Mouse (Mus musculus) liver, adult 2 months (tissue): ENCODE data around the gene Mmel1.

ENCODE experiments used
- CTCF ChIP-seq: fragments of 200-500 bp; IDR thresholded peaks from 2 replicates; pipeline ENCODE4 v1.5.1; 2011; ENCODE audit warnings: low read depth, low read length, control low read depth
- POLR2A ChIP-seq: fragments of 200-500 bp; IDR thresholded peaks from 2 replicates; pipeline ENCODE4 v1.6.1; 2011; ENCODE audit warnings: low read length, control low read depth; ENCODE audit not compliant: insufficient read depth; ENCODE audit errors: extremely low read depth

- TF ChIP-seq CTCF (no peak), POLR2A (no peak)
Measured at GRCm38 (mm10) chr4:154911644-154912043, 42.3 kb downstream of the Mmel1 start.
